Mouse (Mus musculus) layer of hippocampus, adult 11-12 months (tissue): ENCODE measurements around the gene Porcn.

Source experiments
- DNase-seq: peaks from one replicate; pipeline ENCODE4 v3.0.0; 2022; ENCODE audit warnings: low spot score

The Porcn gene

GRCm38 (mm10) chrX:8206015-8206693 lies at the start of gene Porcn:
TSS of gene Porcn (minus strand) at chrX:8206525.
- peak; percentile 79 for DNase-seq

- DNase-seq, result no peak
Observed at GRCm38 (mm10) chrX:8255807-8256206, 49.5 kb upstream of the Porcn start.

- DNase-seq, result no peak
Observed at GRCm38 (mm10) chrX:8253711-8254110, 47.4 kb upstream of the Porcn start.

- DNase-seq, result peak; percentile 83
Observed at GRCm38 (mm10) chrX:8252334-8253285, 46.3 kb upstream of the Porcn start, which contains the start of gene Ftsj1. TSS of gene Ftsj1 (minus strand) at chrX:8252406.

GRCm38 (mm10) chrX:8251789-8252333 lies 45.5 kb upstream of the Porcn start:
- no peak for DNase-seq

- no peak for DNase-seq
Observed at GRCm38 (mm10) chrX:8248542-8249120, 42.3 kb upstream of the Porcn start.

GRCm38 (mm10) chrX:8247680-8248079 lies 41.4 kb upstream of the Porcn start:
- no peak for DNase-seq

GRCm38 (mm10) chrX:8238804-8239395 lies 32.6 kb upstream of the Porcn start:
- DNase-seq, result no peak

- no peak for DNase-seq
Observed at GRCm38 (mm10) chrX:8236704-8237103, 30.4 kb upstream of the Porcn start.

GRCm38 (mm10) chrX:8233602-8234001 lies 27.3 kb upstream of the Porcn start:
- DNase-seq, result no peak

- DNase-seq, result no peak
Observed at GRCm38 (mm10) chrX:8230272-8230671, 23.9 kb upstream of the Porcn start.

GRCm38 (mm10) chrX:8223473-8223872 lies 17.1 kb upstream of the Porcn start:
- no peak for DNase-seq

GRCm38 (mm10) chrX:8222678-8223421 lies 16.5 kb upstream of the Porcn start:
- no peak for DNase-seq

GRCm38 (mm10) chrX:8222296-8222677 lies 16.0 kb upstream of the Porcn start:
- DNase-seq, result peak; percentile 60

- DNase-seq, result no peak
Observed at GRCm38 (mm10) chrX:8219651-8220050, 13.3 kb upstream of the Porcn start.

- no peak for DNase-seq
Observed at GRCm38 (mm10) chrX:8218114-8218513, 11.8 kb upstream of the Porcn start.

GRCm38 (mm10) chrX:8217383-8217782 lies 11.1 kb upstream of the Porcn start:
- no peak for DNase-seq

GRCm38 (mm10) chrX:8211490-8212207 lies 5.3 kb upstream of the Porcn start:
- DNase-seq, result no peak

- no peak for DNase-seq
Observed at GRCm38 (mm10) chrX:8209720-8210119, 3.4 kb upstream of the Porcn start.

- no peak for DNase-seq
Observed at GRCm38 (mm10) chrX:8207224-8207623, 899 bp upstream of the Porcn start.
